Mouse (Mus musculus) stomach, postnatal 0 days (tissue): Measurements from ENCODE around the gene Fndc11. TPM values are rescaled to one million over a fixed set of nuclear protein-coding genes. Genes with fewer than 3 reads are reported as not detected.
A peak's percentile ranks its signal among the peaks of the same experiment; 100 is the strongest.

Experiments used
- ATAC-seq: fragments of 200-750 bp; cut with Nextera tagmentation; 2 replicates; pipeline ENCODE4 v1.8.0; 2017; ENCODE audit not compliant: low FRiP score, low TSS enrichment
- DNase-seq: peaks from one replicate; pipeline ENCODE4 v3.0.0-alpha.2; 2016; ENCODE audit warnings: low spot score
- H3K27ac ChIP-seq: fragments of 300-500 bp; sonication (generic); replicated peaks from 2 replicates; pipeline ENCODE4 v1.5.1; 2014; ENCODE audit warnings: mild to moderate bottlenecking, control low read depth
- H3K27me3 ChIP-seq: fragments of 300-500 bp; sonication (generic); 2 replicates; pipeline ENCODE4 v1.6.1; 2014; ENCODE audit warnings: low read length; ENCODE audit not compliant: control insufficient read depth, insufficient read depth
- H3K36me3 ChIP-seq: fragments of 300-500 bp; sonication (generic); 2 replicates; pipeline ENCODE4 v1.6.1; 2014; ENCODE audit warnings: low read length, mixed read lengths; ENCODE audit not compliant: control insufficient read depth, insufficient read depth
- H3K4me1 ChIP-seq: fragments of 300-500 bp; sonication (generic); replicated peaks from 2 replicates; pipeline ENCODE4 v1.6.1; 2014; ENCODE audit warnings: antibody characterized with exemption; ENCODE audit not compliant: control insufficient read depth, insufficient read depth
- H3K4me2 ChIP-seq: fragments of 300-500 bp; sonication (generic); replicated peaks from 2 replicates; pipeline ENCODE4 v1.6.1; 2014; ENCODE audit warnings: low read depth, mild to moderate bottlenecking, control low read depth, moderate library complexity
- H3K4me3 ChIP-seq: fragments of 300-500 bp; sonication (generic); 2 replicates; pipeline ENCODE4 v1.5.1; 2014; ENCODE audit warnings: low read depth, low read length, control low read depth
- H3K9ac ChIP-seq: fragments of 300-500 bp; sonication (generic); 2 replicates; pipeline ENCODE4 v1.6.1; 2014; ENCODE audit warnings: mild to moderate bottlenecking, low read length, control low read depth, mixed read lengths
- H3K9me3 ChIP-seq: fragments of 300-500 bp; sonication (generic); 2 replicates; pipeline ENCODE4 v1.6.1; 2016; ENCODE audit warnings: low read length; ENCODE audit not compliant: control insufficient read depth
- CTCF ChIP-seq: IDR thresholded peaks from 2 replicates; pipeline ENCODE4 v1.5.1; 2016; ENCODE audit warnings: antibody characterized with exemption, low read depth, mild to moderate bottlenecking, moderate library complexity
- EP300 ChIP-seq: optimal IDR thresholded peaks from 2 replicates; pipeline ENCODE3; 2016; ENCODE audit warnings: antibody characterized with exemption
- WGBS: fragments of 180-500 bp; shearing (Covaris S2); extraction: QIAGEN DNeasy Blood & Tissue Kit; methylation state at CpG from one replicate; pipeline ENCODE4 v1.1.7; 2014; 5-methylcytosine and 5-hydroxymethylcytosine counted together
- polyA plus RNA-seq: library from polyadenylated mRNA; unstranded; fragments of >200 nt; fragmentation: Nextera tagmentation; extraction: Ambion mirVana; gene quantifications from 2 replicates; pipeline ENCODE4 v1.2.1, GENCODE M21; 2015

The Fndc11 gene
- polyA plus RNA-seq, 1 experiment from 2014 or later: 0.36 TPM

- Histone ChIP-seq H3K36me3 (peaks cover 3% of the 10 kb centered on the region; the same call in 1 of the 2 replicates), H3K27ac (no peak overlapping the region), H3K4me1 (no peaks in the 10 kb centered on the region), H3K4me2 (no peak overlapping the region), H3K9me3 (no peaks in the 10 kb centered on the region), H3K27me3 (no peaks in the 10 kb centered on the region), H3K4me3 (no peak overlapping the region), H3K9ac (no peak overlapping the region)
- ATAC-seq: no peak
- 71% methylated on average over 3 of the region's 3 CpGs for WGBS
- DNase-seq: no peak
- no peak for TF ChIP-seq EP300
- TF ChIP-seq CTCF: no peak
Observed at GRCm38 (mm10) chr2:181227122-181227521, 7.3 kb downstream of the Fndc11 start.

DNA sequence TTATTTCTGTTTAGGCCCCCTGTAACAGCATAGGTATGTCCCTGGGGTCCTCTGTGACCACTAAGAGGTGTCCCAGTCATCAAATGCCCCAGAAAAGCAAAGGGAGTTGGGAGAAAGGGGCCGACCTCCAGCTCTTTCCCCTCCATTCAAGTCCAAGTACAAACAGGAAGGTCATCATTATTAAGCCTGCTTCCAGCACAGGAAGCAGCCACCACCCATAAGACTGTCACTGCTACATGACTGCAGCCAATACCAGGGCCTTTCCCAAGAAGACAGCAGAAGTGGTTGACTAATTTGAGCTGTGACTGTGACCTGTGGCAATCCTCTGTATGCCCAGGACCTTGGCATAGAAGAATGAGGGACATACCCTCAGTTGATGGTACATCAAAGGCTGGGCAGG is 8.5 kb downstream of the Fndc11 start:
- Histone ChIP-seq H3K4me3 (no peak overlapping the region), H3K27me3 (no peaks in the 10 kb centered on the region), H3K36me3 (peaks cover 3% of the 10 kb centered on the region; the same call in 1 of the 2 replicates), H3K4me1 (no peaks in the 10 kb centered on the region), H3K9me3 (no peaks in the 10 kb centered on the region), H3K9ac (no peak overlapping the region), H3K4me2 (no peak overlapping the region), H3K27ac (no peak overlapping the region)
- no peak for ATAC-seq
- no peak for DNase-seq
- no peak for TF ChIP-seq EP300
- TF ChIP-seq CTCF: no peak
- 79% methylated on average over 1 of the region's 1 CpGs for WGBS

DNA sequence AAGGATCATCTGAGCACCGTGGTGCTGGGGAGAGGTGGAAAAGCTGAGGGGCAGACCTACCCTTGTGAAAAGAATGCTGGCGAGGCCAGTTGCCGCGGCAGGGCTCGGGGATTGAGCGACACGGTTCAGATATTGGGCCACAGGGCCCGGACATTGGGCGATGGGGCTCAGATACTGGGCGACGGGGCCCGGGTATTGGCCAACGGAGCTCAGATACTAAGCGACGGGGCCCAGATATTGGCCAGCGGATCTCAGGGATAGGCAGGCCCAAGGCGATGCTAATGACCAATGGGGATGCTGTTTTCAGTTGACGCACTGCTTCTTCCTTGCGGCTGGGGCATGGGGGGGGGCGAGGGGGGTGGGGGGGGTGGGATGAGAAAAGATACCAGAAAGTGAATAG is 11.4 kb downstream of the Fndc11 start:
- no peak overlapping the region for H3K9ac ChIP-seq
- H3K36me3 ChIP-seq: peaks cover 3% of the 10 kb centered on the region; the same call in 1 of the 2 replicates
- no peak overlapping the region for H3K27ac ChIP-seq
- TF ChIP-seq CTCF: no peak
- no peak for TF ChIP-seq EP300
- H3K4me2 ChIP-seq: no peak overlapping the region
- WGBS: 76% methylated on average over 20 of the region's 20 CpGs
- no peak overlapping the region for H3K4me3 ChIP-seq
- no peak for DNase-seq
- ATAC-seq: no peak
- no peaks in the 10 kb centered on the region for H3K4me1 ChIP-seq
- no peaks in the 10 kb centered on the region for H3K27me3 ChIP-seq
- H3K9me3 ChIP-seq: no peaks in the 10 kb centered on the region

- Histone ChIP-seq H3K9me3 (no peaks in the 10 kb centered on the region), H3K27ac (no peak overlapping the region), H3K4me1 (no peaks in the 10 kb centered on the region), H3K4me2 (no peak overlapping the region), H3K27me3 (no peaks in the 10 kb centered on the region), H3K9ac (no peak overlapping the region), H3K4me3 (no peak overlapping the region), H3K36me3 (peaks cover 8% of the 10 kb centered on the region; the same call in 1 of the 2 replicates)
- TF ChIP-seq EP300 (no peak), CTCF (no peak)
- ATAC-seq (no peak), DNase-seq (no peak)
- 92% methylated on average over 15 of the region's 15 CpGs for WGBS
Observed at GRCm38 (mm10) chr2:181233443-181233842, 13.6 kb downstream of the Fndc11 start.

GRCm38 (mm10) chr2:181234680-181235079 is 14.9 kb downstream of the Fndc11 start:
- H3K27me3 ChIP-seq: no peaks in the 10 kb centered on the region
- no peak overlapping the region for H3K4me3 ChIP-seq
- 89% methylated on average over 11 of the region's 11 CpGs for WGBS
- DNase-seq: no peak
- TF ChIP-seq EP300 (no peak), CTCF (no peak)
- H3K9ac ChIP-seq: no peak overlapping the region
- H3K36me3 ChIP-seq: peaks cover 8% of the 10 kb centered on the region; the same call in 1 of the 2 replicates
- no peak overlapping the region for H3K27ac ChIP-seq
- no peaks in the 10 kb centered on the region for H3K9me3 ChIP-seq
- no peaks in the 10 kb centered on the region for H3K4me1 ChIP-seq
- no peak overlapping the region for H3K4me2 ChIP-seq
- ATAC-seq: no peak

DNA sequence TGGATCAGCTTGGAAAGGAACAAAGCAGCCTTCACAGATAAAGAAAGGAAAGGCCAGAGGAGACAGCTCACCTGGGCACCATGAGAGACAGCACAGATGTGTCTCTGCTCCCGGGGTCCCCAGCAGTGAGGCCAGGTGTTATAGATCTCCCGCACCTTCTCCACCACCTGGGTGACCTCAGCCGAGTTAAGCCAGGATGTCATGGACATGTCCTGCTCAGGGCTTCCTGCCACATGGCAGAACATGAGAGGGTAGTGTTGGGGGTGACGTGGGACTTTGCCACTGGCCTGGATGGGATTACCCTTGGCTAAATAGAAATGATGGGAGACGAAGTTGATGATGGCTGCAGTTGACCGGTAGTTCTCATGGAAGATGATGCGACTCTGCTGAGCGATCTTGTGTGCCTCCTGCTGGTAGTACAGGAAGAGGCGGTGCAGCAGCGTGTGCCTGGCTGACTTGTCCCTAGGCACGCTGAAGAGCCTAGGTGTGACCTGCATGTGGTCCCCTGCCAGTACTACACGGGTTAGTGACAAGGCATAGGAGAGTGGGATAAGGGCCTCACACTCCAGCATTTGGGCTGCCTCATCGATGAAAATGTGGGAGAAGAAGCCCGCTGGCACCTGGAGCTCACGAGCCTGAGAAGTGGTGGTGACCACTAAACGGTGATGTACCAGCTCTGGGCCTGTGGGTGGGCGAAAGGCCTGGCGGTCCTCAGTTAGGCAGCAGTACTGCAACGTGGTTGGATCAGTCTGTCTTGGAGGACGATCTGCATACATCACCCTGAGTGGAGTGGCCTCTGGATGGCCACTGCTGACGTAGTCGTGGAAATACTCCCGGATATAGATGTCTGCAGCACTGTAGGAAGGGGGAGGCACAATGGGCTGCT is 16.1 kb downstream of the Fndc11 start:
- Histone ChIP-seq H3K9ac (no peak overlapping the region), H3K4me2 (no peak overlapping the region), H3K36me3 (peaks cover 8% of the 10 kb centered on the region), H3K4me1 (no peaks in the 10 kb centered on the region), H3K4me3 (no peak overlapping the region), H3K27ac (no peak overlapping the region), H3K27me3 (no peaks in the 10 kb centered on the region), H3K9me3 (no peaks in the 10 kb centered on the region)
- DNase-seq (no peak), ATAC-seq (no peak)
- 81% methylated on average over 23 of the region's 23 CpGs for WGBS
- no peak for TF ChIP-seq EP300
- TF ChIP-seq CTCF: peak; percentile 54
